In the genomic region with DNA sequence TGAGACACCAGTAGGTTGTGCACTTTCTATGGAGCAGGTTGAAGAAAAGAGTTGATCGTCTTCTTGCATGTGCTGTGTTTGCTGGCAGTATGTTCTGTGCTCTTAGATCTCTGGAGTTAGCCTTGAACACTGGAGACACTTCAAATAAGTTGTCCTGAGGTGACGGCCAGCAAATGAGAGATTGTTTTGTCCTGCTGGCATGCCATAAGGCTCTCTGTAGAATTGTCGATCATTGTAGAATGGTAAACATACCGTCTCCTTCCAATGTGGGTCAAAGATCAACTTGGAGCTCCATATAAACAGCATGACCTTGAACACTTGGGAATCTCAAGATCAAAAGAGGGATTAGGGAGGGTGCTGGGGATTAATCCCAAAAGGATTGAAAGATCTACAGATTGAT, we compare ENCODE assay signal across 20 mouse cellular contexts. TPM values are rescaled to one million over a fixed set of nuclear protein-coding genes. Genes with fewer than 3 reads are reported as not detected.
DNase-seq lines count a peak whose midpoint lies in the region; ATAC-seq and TF ChIP-seq lines count a peak whose summit lies in the region.
"Not testable (repeated sequence)": the region's sequence is repeated elsewhere in the genome, so short reads cannot be mapped to it uniquely, and the experiment has no call there.
"Had no signal": no experiment of that assay in that cellular context is flagged by ENCODE, and none has a peak within 500 bp of the region (broad histone marks: within the 10 kb centered on the region; RNA-seq: fewer than 3 reads in every experiment).

No protein-coding gene starts in this region.

- not testable (repeated sequence) for H3K4me3 ChIP-seq in forebrain, embryonic 14.5 days (ENCODE audit: low read depth, low read length); hindbrain, postnatal 0 days (ENCODE audit: low read length); liver, embryonic 11.5 days (ENCODE audit: low read depth, low read length); midbrain, embryonic 14.5 days (replicated peaks; ENCODE audit: low read depth, low read length)

- not testable (repeated sequence) for H3K4me2 ChIP-seq in forebrain, embryonic 14.5 days (ENCODE audit: low read length); hindbrain, postnatal 0 days (ENCODE audit: low read depth, low read length); liver, embryonic 11.5 days; midbrain, embryonic 14.5 days (ENCODE audit: low read length)

- not testable (repeated sequence) for H3K27me3 ChIP-seq in forebrain, embryonic 14.5 days (replicated peaks; ENCODE audit: control insufficient read depth, insufficient read depth, low read length); hindbrain, postnatal 0 days (ENCODE audit: insufficient read depth, low read length); liver, embryonic 11.5 days (replicated peaks; ENCODE audit: control insufficient read depth, insufficient read depth, low read length); midbrain, embryonic 14.5 days (ENCODE audit: control insufficient read depth, insufficient read depth, low read length)

- not testable (repeated sequence) for H3K9me3 ChIP-seq in forebrain, embryonic 14.5 days (replicated peaks; ENCODE audit: control insufficient read depth, low read length); hindbrain, postnatal 0 days (ENCODE audit: low read length); liver, embryonic 11.5 days (ENCODE audit: control insufficient read depth, low read length); midbrain, embryonic 14.5 days (ENCODE audit: control insufficient read depth, low read length)

- 85% methylated on average over 4 of the region's 4 CpGs for WGBS in forebrain, embryonic 14.5 days
- WGBS in hindbrain, postnatal 0 days = 81% methylated on average over 4 of the region's 4 CpGs
- 82% methylated on average over 4 of the region's 4 CpGs for WGBS in liver, embryonic 11.5 days
- 77% methylated on average over 4 of the region's 4 CpGs for WGBS in midbrain, embryonic 14.5 days

- peak; percentile 43 for DNase-seq in 3134 (ENCODE audit: extremely low read depth, insufficient read length, low spot score)
- DNase-seq in MN1 (ENCODE audit: low spot score) = peak; percentile 67
- DNase-seq in embryo, embryonic 10 days (ENCODE audit: low spot score) = peak; percentile 51
- peak; percentile 16 for DNase-seq in forebrain, embryonic 14.5 days (ENCODE audit: low spot score)
- DNase-seq in hindbrain, postnatal 0 days (ENCODE audit: low spot score) = peak; percentile 39
- DNase-seq in liver, embryonic 11.5 days (ENCODE audit: low spot score) = peak; percentile 53
- DNase-seq in midbrain, embryonic 14.5 days = peak; percentile 32
- peak; percentile 35 to 79 for DNase-seq in spleen, postnatal 4 days (ENCODE audit: low spot score in 2 of 2)

- H3K4me1 ChIP-seq in forebrain, embryonic 14.5 days (ENCODE audit: control insufficient read depth, insufficient read depth, low read length); hindbrain, postnatal 0 days (ENCODE audit: insufficient read depth, low read length); liver, embryonic 11.5 days (replicated peaks; ENCODE audit: control insufficient read depth, insufficient read depth, low read length); midbrain, embryonic 14.5 days (ENCODE audit: control insufficient read depth, insufficient read depth, low read length): not testable (repeated sequence)

- not testable (repeated sequence) for ATAC-seq in forebrain, embryonic 14.5 days; hindbrain, postnatal 0 days; liver, embryonic 11.5 days (replicated peaks; ENCODE audit: low FRiP score); midbrain, embryonic 14.5 days (ENCODE audit: low FRiP score, low TSS enrichment)

- H3K9ac ChIP-seq in forebrain, embryonic 14.5 days (ENCODE audit: low read length); hindbrain, postnatal 0 days (replicated peaks; ENCODE audit: low read length); liver, embryonic 11.5 days (ENCODE audit: low read depth, low read length); midbrain, embryonic 14.5 days (replicated peaks; ENCODE audit: low read length): not testable (repeated sequence)

- TF ChIP-seq CTCF in hindbrain, postnatal 0 days (IDR thresholded peaks at IDR 0.05; ENCODE audit: low read depth) = not testable (repeated sequence)

- H3K36me3 ChIP-seq in forebrain, embryonic 14.5 days (ENCODE audit: control insufficient read depth, insufficient read depth, low read length); hindbrain, postnatal 0 days (ENCODE audit: insufficient read depth, low read length); liver, embryonic 11.5 days (ENCODE audit: control insufficient read depth, insufficient read depth, low read length); midbrain, embryonic 14.5 days (ENCODE audit: control insufficient read depth, insufficient read depth, low read length): not testable (repeated sequence)

- H3K27ac ChIP-seq in forebrain, embryonic 14.5 days (ENCODE audit: low read depth, low read length); hindbrain, postnatal 0 days; liver, embryonic 11.5 days (ENCODE audit: low read depth, low read length); midbrain, embryonic 14.5 days (replicated peaks; ENCODE audit: low read depth, low read length): not testable (repeated sequence)

RNA-seq across cellular contexts. Expression of a gene that starts 1.6 kb away (rescaled TPM):
- not detected in 2 replicates for polyA plus RNA-seq in forebrain, embryonic 14.5 days (2014; fragmentation: Nextera tagmentation; extraction: Ambion mirVana)
- not detected in 2 replicates for total RNA-seq in hindbrain, postnatal 0 days (2014; rRNA removed)
- not detected in 2 replicates for polyA plus RNA-seq in hindbrain, postnatal 0 days (2015; fragmentation: Nextera tagmentation; extraction: Ambion mirVana)
- not detected in 2 replicates for polyA plus RNA-seq in liver, embryonic 11.5 days (2014; fragmentation: Nextera tagmentation; extraction: Ambion mirVana)
- not detected in 2 replicates for polyA plus RNA-seq in midbrain, embryonic 14.5 days (2014; fragmentation: Nextera tagmentation; extraction: Ambion mirVana)
- total RNA-seq: adrenal gland, postnatal 10 days; gastrocnemius, postnatal 4 days; heart, postnatal 36 days; left cerebral cortex, adult 8-10 months had no signal
- polyA plus RNA-seq: cerebellum, adult 2 months; forebrain, embryonic 13.5 days; heart, embryonic 12.5 days; kidney, adult 2 months; limb, embryonic 13.5 days; macrophage; midbrain, embryonic 15.5 days; neural tube, embryonic 11.5 days had no signal

RNA-seq across cellular contexts. Expression of a gene that starts 6.1 kb away (rescaled TPM):
- polyA plus RNA-seq in forebrain, embryonic 14.5 days (2014; fragmentation: Nextera tagmentation; extraction: Ambion mirVana) = not detected in 2 replicates
- 0.83 TPM in 1 of 2 replicates, not detected in the other for total RNA-seq in hindbrain, postnatal 0 days (2014; rRNA removed)
- not detected in 2 replicates for polyA plus RNA-seq in hindbrain, postnatal 0 days (2015; fragmentation: Nextera tagmentation; extraction: Ambion mirVana)
- not detected in 2 replicates for polyA plus RNA-seq in liver, embryonic 11.5 days (2014; fragmentation: Nextera tagmentation; extraction: Ambion mirVana)
- not detected in 2 replicates for polyA plus RNA-seq in midbrain, embryonic 14.5 days (2014; fragmentation: Nextera tagmentation; extraction: Ambion mirVana)
- total RNA-seq: adrenal gland, postnatal 10 days; gastrocnemius, postnatal 4 days; heart, postnatal 36 days; left cerebral cortex, adult 8-10 months had no signal
- polyA plus RNA-seq: cerebellum, adult 2 months; forebrain, embryonic 13.5 days; heart, embryonic 12.5 days; kidney, adult 2 months; limb, embryonic 13.5 days; macrophage; midbrain, embryonic 15.5 days; neural tube, embryonic 11.5 days had no signal

RNA-seq across cellular contexts. Expression of a gene that starts 10.1 kb away (rescaled TPM):
- not detected in 2 replicates for polyA plus RNA-seq in forebrain, embryonic 14.5 days (2014; fragmentation: Nextera tagmentation; extraction: Ambion mirVana)
- not detected in 2 replicates for total RNA-seq in hindbrain, postnatal 0 days (2014; rRNA removed)
- not detected in 2 replicates for polyA plus RNA-seq in hindbrain, postnatal 0 days (2015; fragmentation: Nextera tagmentation; extraction: Ambion mirVana)
- not detected in 2 replicates for polyA plus RNA-seq in liver, embryonic 11.5 days (2014; fragmentation: Nextera tagmentation; extraction: Ambion mirVana)
- not detected in 2 replicates for polyA plus RNA-seq in midbrain, embryonic 14.5 days (2014; fragmentation: Nextera tagmentation; extraction: Ambion mirVana)
- total RNA-seq: adrenal gland, postnatal 10 days; gastrocnemius, postnatal 4 days; heart, postnatal 36 days; left cerebral cortex, adult 8-10 months had no signal
- polyA plus RNA-seq: cerebellum, adult 2 months; forebrain, embryonic 13.5 days; heart, embryonic 12.5 days; kidney, adult 2 months; limb, embryonic 13.5 days; macrophage; midbrain, embryonic 15.5 days; neural tube, embryonic 11.5 days had no signal

RNA-seq across cellular contexts. Expression of a gene that starts 28.9 kb away (rescaled TPM):
- polyA plus RNA-seq in forebrain, embryonic 14.5 days (2014; fragmentation: Nextera tagmentation; extraction: Ambion mirVana) = 56.8 and 58.8 TPM in 2 replicates
- 29.9 and 32.0 TPM in 2 replicates for total RNA-seq in hindbrain, postnatal 0 days (2014; rRNA removed)
- polyA plus RNA-seq in hindbrain, postnatal 0 days (2015; fragmentation: Nextera tagmentation; extraction: Ambion mirVana) = 109 and 113 TPM in 2 replicates
- polyA plus RNA-seq in liver, embryonic 11.5 days (2014; fragmentation: Nextera tagmentation; extraction: Ambion mirVana) = 37.1 and 37.6 TPM in 2 replicates
- 80.5 and 93.6 TPM in 2 replicates for polyA plus RNA-seq in midbrain, embryonic 14.5 days (2014; fragmentation: Nextera tagmentation; extraction: Ambion mirVana)

Comparison
In these comparisons a context has a peak if more than half of its experiments do, and no peak if none do; other contexts are left out.
1. DNase-seq: peak in every context shown above with its lines; median percentile 67 in MN1; 57 in spleen, postnatal 4 days; 53 in liver, embryonic 11.5 days; 51 in embryo, embryonic 10 days; 43 in 3134; 39 in hindbrain, postnatal 0 days; 32 in midbrain, embryonic 14.5 days; 16 in forebrain, embryonic 14.5 days.